In genomic region chr4:120267136-120267535, GRCm38 (mm10) we compare ENCODE assay signal across 15 mouse cellular contexts. TPM values are rescaled to one million over a fixed set of nuclear protein-coding genes. Genes with fewer than 3 reads are reported as not detected.
DNase-seq lines count a peak whose midpoint lies in the region; ATAC-seq and TF ChIP-seq lines count a peak whose summit lies in the region.
"Had no signal": no experiment of that assay in that cellular context is flagged by ENCODE, and none has a peak within 500 bp of the region (broad histone marks: within the 10 kb centered on the region; RNA-seq: fewer than 3 reads in every experiment).

No protein-coding gene starts in this region.

- ATAC-seq in hindbrain, embryonic 11.5 days (ENCODE audit: low FRiP score), result peak; percentile 20; the same call in 1 of the 2 replicates
- no peak for ATAC-seq in hindbrain, embryonic 16.5 days
- ATAC-seq in stomach, embryonic 15.5 days (ENCODE audit: insufficient read depth, low FRiP score, low read depth), result no peak
- no peak for ATAC-seq in stomach, postnatal 0 days (ENCODE audit: low FRiP score, low TSS enrichment)
- no peak for ATAC-seq in forebrain, embryonic 16.5 days
- ATAC-seq: inflammation-experienced regulatory T-cells, adult 6 months; Patski had no signal

- peaks cover 67% of the 10 kb centered on the region for H3K27me3 ChIP-seq in hindbrain, embryonic 11.5 days (ENCODE audit: control insufficient read depth, insufficient read depth, low read length)
- H3K27me3 ChIP-seq in hindbrain, embryonic 16.5 days (replicated peaks; ENCODE audit: control insufficient read depth, insufficient read depth, low read length), result peaks cover 44% of the 10 kb centered on the region
- peaks cover 67% of the 10 kb centered on the region for H3K27me3 ChIP-seq in stomach, embryonic 15.5 days (replicated peaks)
- H3K27me3 ChIP-seq in stomach, postnatal 0 days (ENCODE audit: control insufficient read depth, insufficient read depth, low read length), result peaks cover 23% of the 10 kb centered on the region
- peaks cover 4% of the 10 kb centered on the region; the same call in 1 of the 2 replicates for H3K27me3 ChIP-seq in forebrain, embryonic 16.5 days (replicated peaks; ENCODE audit: control insufficient read depth, insufficient read depth, low read length)
- H3K27me3 ChIP-seq: Patski had no signal

- no peaks in the 10 kb centered on the region for H3K36me3 ChIP-seq in hindbrain, embryonic 11.5 days (ENCODE audit: control insufficient read depth, insufficient read depth, low read length)
- no peaks in the 10 kb centered on the region for H3K36me3 ChIP-seq in hindbrain, embryonic 16.5 days (ENCODE audit: control insufficient read depth, insufficient read depth, low read length)
- H3K36me3 ChIP-seq in stomach, embryonic 15.5 days, result no peaks in the 10 kb centered on the region
- H3K36me3 ChIP-seq in stomach, postnatal 0 days (ENCODE audit: control insufficient read depth, insufficient read depth, low read length), result no peaks in the 10 kb centered on the region
- no peaks in the 10 kb centered on the region for H3K36me3 ChIP-seq in forebrain, embryonic 16.5 days (ENCODE audit: control insufficient read depth, insufficient read depth)

- no peak for TF ChIP-seq CTCF in stomach, postnatal 0 days (IDR thresholded peaks at IDR 0.05; ENCODE audit: low read depth)

- intact Hi-C loops in gastrocnemius, postnatal 14 days (cut with DNase I; ENCODE audit: low total_unique reads), result no loop called here

- H3K4me2 ChIP-seq in hindbrain, embryonic 11.5 days (replicated peaks; ENCODE audit: low read depth, low read length), result no peak overlapping the region
- H3K4me2 ChIP-seq in hindbrain, embryonic 16.5 days (ENCODE audit: low read length), result no peak overlapping the region
- peak overlapping the region; percentile 8; the same call in 1 of the 2 replicates for H3K4me2 ChIP-seq in stomach, embryonic 15.5 days
- no peak overlapping the region for H3K4me2 ChIP-seq in stomach, postnatal 0 days (replicated peaks; ENCODE audit: low read depth)
- no peak overlapping the region for H3K4me2 ChIP-seq in forebrain, embryonic 16.5 days (ENCODE audit: low read length)

- H3K27ac ChIP-seq in hindbrain, embryonic 11.5 days (ENCODE audit: low read depth, low read length), result no peak overlapping the region
- no peak overlapping the region for H3K27ac ChIP-seq in hindbrain, embryonic 16.5 days (ENCODE audit: low read depth, low read length)
- H3K27ac ChIP-seq in stomach, embryonic 15.5 days, result no peak overlapping the region
- H3K27ac ChIP-seq in stomach, postnatal 0 days (replicated peaks), result no peak overlapping the region
- no peak overlapping the region for H3K27ac ChIP-seq in forebrain, embryonic 16.5 days (ENCODE audit: low read length)

- no peak overlapping the region for H3K9ac ChIP-seq in hindbrain, embryonic 11.5 days (ENCODE audit: low read depth, low read length)
- no peak overlapping the region for H3K9ac ChIP-seq in hindbrain, embryonic 16.5 days (ENCODE audit: low read depth, low read length)
- H3K9ac ChIP-seq in stomach, embryonic 15.5 days, result no peak overlapping the region
- no peak overlapping the region for H3K9ac ChIP-seq in stomach, postnatal 0 days (ENCODE audit: low read length)
- 0 out of 2 replicates have a peak overlapping the region, but pooled peaks have one; percentile 1 for H3K9ac ChIP-seq in forebrain, embryonic 16.5 days (replicated peaks; ENCODE audit: low read depth, low read length)

- H3K9me3 ChIP-seq in hindbrain, embryonic 11.5 days (ENCODE audit: control insufficient read depth, low read length), result no peaks in the 10 kb centered on the region
- H3K9me3 ChIP-seq in hindbrain, embryonic 16.5 days (ENCODE audit: control insufficient read depth, low read length), result no peaks in the 10 kb centered on the region
- H3K9me3 ChIP-seq in stomach, embryonic 15.5 days, result no peaks in the 10 kb centered on the region
- H3K9me3 ChIP-seq in stomach, postnatal 0 days (ENCODE audit: control insufficient read depth, low read length), result no peaks in the 10 kb centered on the region
- H3K9me3 ChIP-seq in forebrain, embryonic 16.5 days (ENCODE audit: control insufficient read depth, low read length), result no peaks in the 10 kb centered on the region

- peaks cover 14% of the 10 kb centered on the region for H3K4me1 ChIP-seq in hindbrain, embryonic 11.5 days (replicated peaks; ENCODE audit: control insufficient read depth, insufficient read depth, low read length)
- peaks cover 48% of the 10 kb centered on the region for H3K4me1 ChIP-seq in hindbrain, embryonic 16.5 days (ENCODE audit: control insufficient read depth, insufficient read depth, low read depth, low read length)
- H3K4me1 ChIP-seq in stomach, embryonic 15.5 days, result peaks cover 38% of the 10 kb centered on the region; the same call in 1 of the 2 replicates
- H3K4me1 ChIP-seq in stomach, postnatal 0 days (replicated peaks; ENCODE audit: control insufficient read depth, insufficient read depth), result peaks cover 2% of the 10 kb centered on the region; the same call in 1 of the 2 replicates
- H3K4me1 ChIP-seq in forebrain, embryonic 16.5 days (replicated peaks; ENCODE audit: control insufficient read depth, insufficient read depth, low read length), result peaks cover 82% of the 10 kb centered on the region

- TF ChIP-seq EP300 in stomach, postnatal 0 days (optimal IDR thresholded peaks at IDR 0.05), result no peak

- H3K4me3 ChIP-seq in hindbrain, embryonic 11.5 days (ENCODE audit: low read depth, low read length), result 0 out of 2 replicates have a peak overlapping the region, but pooled peaks have one; percentile 6
- no peak overlapping the region for H3K4me3 ChIP-seq in hindbrain, embryonic 16.5 days (ENCODE audit: low read length)
- H3K4me3 ChIP-seq in stomach, embryonic 15.5 days (replicated peaks), result 0 out of 2 replicates have a peak overlapping the region, but pooled peaks have one; percentile 42
- no peak overlapping the region for H3K4me3 ChIP-seq in stomach, postnatal 0 days (ENCODE audit: low read depth, low read length)
- no peak overlapping the region for H3K4me3 ChIP-seq in forebrain, embryonic 16.5 days (replicated peaks; ENCODE audit: low read length)

- DNase-seq in hindbrain, embryonic 11.5 days (ENCODE audit: low spot score), result peak; percentile 30
- no peak for DNase-seq in stomach, postnatal 0 days (ENCODE audit: low spot score)
- no peak for DNase-seq in gastrocnemius, postnatal 14 days
- DNase-seq in layer of hippocampus, adult 9-10 months (ENCODE audit: low spot score), result no peak
- DNase-seq: cerebellum, adult 8-10 months; heart, adult 18-20 months; kidney, postnatal 4 days; lung, postnatal 36 days; spleen, adult 18-20 months had no signal

- 26% methylated on average over 24 of the region's 24 CpGs for WGBS in hindbrain, embryonic 11.5 days
- 30% methylated on average over 24 of the region's 24 CpGs for WGBS in hindbrain, embryonic 16.5 days
- 28% methylated on average over 24 of the region's 24 CpGs for WGBS in stomach, embryonic 15.5 days
- WGBS in stomach, postnatal 0 days, result 43% methylated on average over 24 of the region's 24 CpGs
- 41% methylated on average over 24 of the region's 24 CpGs for WGBS in forebrain, embryonic 16.5 days

RNA-seq across cellular contexts. Expression of gene Foxo6, which starts 20.0 kb away (rescaled TPM):
- 0.20 and 0.39 TPM in 2 replicates for polyA plus RNA-seq in hindbrain, embryonic 11.5 days (2014; fragmentation: Nextera tagmentation; extraction: Ambion mirVana)
- 0.85 and 1.1 TPM in 2 replicates for polyA plus RNA-seq in hindbrain, embryonic 16.5 days (2015; fragmentation: Nextera tagmentation; extraction: Ambion mirVana)
- 0.13 and 0.37 TPM in 2 replicates for polyA plus RNA-seq in stomach, embryonic 15.5 days (2015; fragmentation: Nextera tagmentation; extraction: Ambion mirVana)
- polyA plus RNA-seq in stomach, postnatal 0 days (2015; fragmentation: Nextera tagmentation; extraction: Ambion mirVana), result 0.28 and 0.53 TPM in 2 replicates
- polyA plus RNA-seq in forebrain, embryonic 16.5 days (2015; fragmentation: Nextera tagmentation; extraction: Ambion mirVana), result 3.6 and 3.7 TPM in 2 replicates
- 10 to 100 TPM in 1 of 2 experiments, 1 to 10 TPM in 1; 6.7 to 11.6 TPM for total RNA-seq in gastrocnemius, postnatal 14 days (2021)
- polyA plus RNA-seq: inflammation-experienced regulatory T-cells, adult 6 months; liver, embryonic 16.5 days had no signal

Comparison
In these comparisons a context has a peak if more than half of its experiments do, and no peak if none do; other contexts are left out.
1. H3K4me3 ChIP-seq: peak in hindbrain, embryonic 11.5 days (single experiment) and stomach, embryonic 15.5 days (single experiment); none in hindbrain, embryonic 16.5 days (single experiment), stomach, postnatal 0 days (single experiment) and forebrain, embryonic 16.5 days (single experiment).